ENCODE assay signal across 20 mouse cellular contexts in the genomic region with DNA sequence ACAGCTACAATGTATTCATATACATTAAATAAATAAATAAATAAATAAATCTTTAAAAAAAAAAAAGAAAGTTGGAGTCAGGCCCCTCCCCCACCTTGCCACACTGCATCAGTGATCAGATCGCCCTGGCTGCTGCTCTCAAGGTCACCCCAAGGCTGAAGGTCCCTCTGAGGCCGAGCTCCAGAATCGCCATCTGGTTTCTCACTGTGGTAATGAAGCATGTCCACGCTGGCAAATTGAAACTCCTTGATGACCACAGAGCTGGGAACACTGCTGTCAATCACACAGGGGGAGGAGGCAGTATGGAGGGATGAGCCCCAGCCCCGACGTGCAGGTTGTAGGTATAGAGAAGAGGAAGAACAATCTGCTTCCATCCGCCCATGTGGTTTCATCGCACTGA. TPM values are rescaled to one million over a fixed set of nuclear protein-coding genes. Genes with fewer than 3 reads are reported as not detected.
DNase-seq lines count a peak whose midpoint lies in the region; ATAC-seq and TF ChIP-seq lines count a peak whose summit lies in the region.
"Had no signal": no experiment of that assay in that cellular context is flagged by ENCODE, and none has a peak within 500 bp of the region (broad histone marks: within the 10 kb centered on the region; RNA-seq: fewer than 3 reads in every experiment).

No protein-coding gene starts in this region.

- H3K36me3 ChIP-seq in hindbrain, postnatal 0 days (ENCODE audit: insufficient read depth, low read length) = no peaks in the 10 kb centered on the region
- no peaks in the 10 kb centered on the region for H3K36me3 ChIP-seq in hindbrain, embryonic 14.5 days (replicated peaks; ENCODE audit: control insufficient read depth, insufficient read depth)
- H3K36me3 ChIP-seq in neural tube, embryonic 11.5 days (ENCODE audit: control insufficient read depth, insufficient read depth, low read length) = no peaks in the 10 kb centered on the region
- no peaks in the 10 kb centered on the region for H3K36me3 ChIP-seq in neural tube, embryonic 15.5 days
- H3K36me3 ChIP-seq: forebrain, embryonic 15.5 days; heart, embryonic 10.5 days; limb, embryonic 12.5 days had no signal

- H3K4me1 ChIP-seq in hindbrain, postnatal 0 days (ENCODE audit: insufficient read depth, low read length) = no peaks in the 10 kb centered on the region
- 0 out of 2 replicates have a peak, but pooled peaks cover 5% of the 10 kb centered on the region for H3K4me1 ChIP-seq in hindbrain, embryonic 14.5 days (replicated peaks; ENCODE audit: control insufficient read depth, insufficient read depth, low read length)
- no peaks in the 10 kb centered on the region for H3K4me1 ChIP-seq in neural tube, embryonic 11.5 days (ENCODE audit: control insufficient read depth, insufficient read depth, low read length)
- peaks cover 5% of the 10 kb centered on the region; the same call in 1 of the 2 replicates for H3K4me1 ChIP-seq in neural tube, embryonic 15.5 days
- H3K4me1 ChIP-seq: forebrain, embryonic 15.5 days had no signal

- H3K4me3 ChIP-seq in hindbrain, postnatal 0 days (ENCODE audit: low read length) = no peak overlapping the region
- H3K4me3 ChIP-seq in hindbrain, embryonic 14.5 days (replicated peaks; ENCODE audit: low read length) = no peak overlapping the region
- no peak overlapping the region for H3K4me3 ChIP-seq in neural tube, embryonic 11.5 days (ENCODE audit: low read depth, low read length)
- no peak overlapping the region for H3K4me3 ChIP-seq in neural tube, embryonic 15.5 days (replicated peaks)
- H3K4me3 ChIP-seq: erythroblast, embryonic 14.5 days; forebrain, embryonic 15.5 days; heart, embryonic 10.5 days; layer of hippocampus, adult 2 months; limb, embryonic 12.5 days had no signal

- peak; percentile 42 for DNase-seq in adrenal gland, postnatal 25 days
- DNase-seq in adrenal gland, adult 8-10 months = no peak
- DNase-seq in hindbrain, postnatal 0 days (ENCODE audit: low spot score) = peak; percentile 57
- no peak for DNase-seq in hindbrain, embryonic 14.5 days (ENCODE audit: low spot score)
- peak; percentile 46 for DNase-seq in neural tube, embryonic 11.5 days (ENCODE audit: low spot score)
- DNase-seq in gastrocnemius, adult 18-20 months (ENCODE audit: low spot score) = no peak
- DNase-seq: thymus, postnatal 25 days had no signal

- no peak for TF ChIP-seq CTCF in hindbrain, postnatal 0 days (IDR thresholded peaks at IDR 0.05; ENCODE audit: low read depth)

- ATAC-seq in hindbrain, postnatal 0 days = peak; percentile 55; the same call in 1 of the 2 replicates
- ATAC-seq in hindbrain, embryonic 14.5 days (ENCODE audit: low FRiP score) = no peak
- no peak for ATAC-seq in neural tube, embryonic 11.5 days (ENCODE audit: insufficient read depth, low FRiP score, low TSS enrichment)
- ATAC-seq in neural tube, embryonic 15.5 days (ENCODE audit: low FRiP score) = no peak
- peak; percentile 17; the same call in 1 of the 2 replicates for ATAC-seq in granulocyte monocyte progenitor cell, adult 5-6 weeks (replicated peaks; ENCODE audit: poor library complexity, severe bottlenecking)
- ATAC-seq: forebrain, embryonic 15.5 days; intestine, embryonic 16.5 days; lung, postnatal 0 days had no signal

- H3K27me3 ChIP-seq in hindbrain, postnatal 0 days (ENCODE audit: insufficient read depth, low read length) = no peaks in the 10 kb centered on the region
- no peaks in the 10 kb centered on the region for H3K27me3 ChIP-seq in hindbrain, embryonic 14.5 days (ENCODE audit: control insufficient read depth, insufficient read depth, low read length)
- H3K27me3 ChIP-seq in neural tube, embryonic 11.5 days (ENCODE audit: control insufficient read depth, insufficient read depth, low read length) = 0 out of 2 replicates have a peak, but pooled peaks cover 2% of the 10 kb centered on the region
- H3K27me3 ChIP-seq in neural tube, embryonic 15.5 days (replicated peaks) = no peaks in the 10 kb centered on the region
- H3K27me3 ChIP-seq: forebrain, embryonic 15.5 days had no signal

- no peak overlapping the region for H3K9ac ChIP-seq in hindbrain, postnatal 0 days (replicated peaks; ENCODE audit: low read length)
- no peak overlapping the region for H3K9ac ChIP-seq in hindbrain, embryonic 14.5 days
- no peak overlapping the region for H3K9ac ChIP-seq in neural tube, embryonic 11.5 days (ENCODE audit: low read length)
- H3K9ac ChIP-seq in neural tube, embryonic 15.5 days (replicated peaks) = no peak overlapping the region
- H3K9ac ChIP-seq: forebrain, embryonic 15.5 days; limb, embryonic 12.5 days; liver, embryonic 14.5 days had no signal

- no peaks in the 10 kb centered on the region for H3K9me3 ChIP-seq in hindbrain, postnatal 0 days (ENCODE audit: low read length)
- H3K9me3 ChIP-seq in hindbrain, embryonic 14.5 days (ENCODE audit: control insufficient read depth, low read length) = no peaks in the 10 kb centered on the region
- no peaks in the 10 kb centered on the region for H3K9me3 ChIP-seq in neural tube, embryonic 11.5 days (ENCODE audit: control insufficient read depth, low read length)
- H3K9me3 ChIP-seq in neural tube, embryonic 15.5 days (replicated peaks) = no peaks in the 10 kb centered on the region
- H3K9me3 ChIP-seq: forebrain, embryonic 15.5 days; heart, embryonic 10.5 days; limb, embryonic 12.5 days had no signal

- no peak overlapping the region for H3K4me2 ChIP-seq in hindbrain, postnatal 0 days (ENCODE audit: low read depth, low read length)
- no peak overlapping the region for H3K4me2 ChIP-seq in hindbrain, embryonic 14.5 days (replicated peaks)
- H3K4me2 ChIP-seq in neural tube, embryonic 11.5 days (ENCODE audit: low read depth) = no peak overlapping the region
- no peak overlapping the region for H3K4me2 ChIP-seq in neural tube, embryonic 15.5 days
- H3K4me2 ChIP-seq: forebrain, embryonic 15.5 days; limb, embryonic 12.5 days had no signal

- H3K27ac ChIP-seq in hindbrain, postnatal 0 days = no peak overlapping the region
- H3K27ac ChIP-seq in hindbrain, embryonic 14.5 days = no peak overlapping the region
- no peak overlapping the region for H3K27ac ChIP-seq in neural tube, embryonic 11.5 days (ENCODE audit: low read depth, low read length)
- H3K27ac ChIP-seq in neural tube, embryonic 15.5 days (replicated peaks) = no peak overlapping the region
- H3K27ac ChIP-seq: forebrain, embryonic 15.5 days; heart, embryonic 10.5 days; layer of hippocampus, adult 2 months; limb, embryonic 12.5 days; liver, embryonic 14.5 days; stomach, postnatal 0 days had no signal

- WGBS in hindbrain, postnatal 0 days = 41% methylated on average over 8 of the region's 8 CpGs
- 37% methylated on average over 8 of the region's 8 CpGs for WGBS in hindbrain, embryonic 14.5 days
- WGBS in neural tube, embryonic 11.5 days = 57% methylated on average over 8 of the region's 8 CpGs
- 48% methylated on average over 8 of the region's 8 CpGs for WGBS in neural tube, embryonic 15.5 days

RNA-seq across cellular contexts. Expression of a gene that starts 13.0 kb away (rescaled TPM):
- total RNA-seq in adrenal gland, postnatal 25 days (2021) = 15.7 and 20.1 TPM in 2 replicates
- total RNA-seq in adrenal gland, adult 8-10 months (2022) = 10 to 100 TPM; 17.3 to 27.7 (median 19.2) TPM
- 7.2 and 11.7 TPM in 2 replicates for total RNA-seq in hindbrain, postnatal 0 days (2014; rRNA removed)
- polyA plus RNA-seq in hindbrain, postnatal 0 days (2015; fragmentation: Nextera tagmentation; extraction: Ambion mirVana) = 4.7 and 5.8 TPM in 2 replicates
- 1.7 and 3.0 TPM in 2 replicates for polyA plus RNA-seq in hindbrain, embryonic 14.5 days (2014; fragmentation: Nextera tagmentation; extraction: Ambion mirVana)
- 1.5 and 2.7 TPM in 2 replicates for polyA plus RNA-seq in neural tube, embryonic 11.5 days (2014; fragmentation: Nextera tagmentation; extraction: Ambion mirVana)
- polyA plus RNA-seq in neural tube, embryonic 15.5 days (2015; fragmentation: Nextera tagmentation; extraction: Ambion mirVana) = 3.0 and 4.0 TPM in 2 replicates
- 0.19 and 2.0 TPM in 2 replicates for total RNA-seq in granulocyte monocyte progenitor cell, adult 5-6 weeks (2014; fragmentation: Nextera tagmentation)
- total RNA-seq in granulocyte monocyte progenitor cell, adult 5-6 weeks (2017) = 3.7 and 4.1 TPM in 2 replicates
- total RNA-seq in gastrocnemius, adult 18-20 months (2021) = 10 to 100 TPM in 1 of 2 experiments, 1 to 10 TPM in 1; 8.8 to 11.4 TPM

RNA-seq across cellular contexts. Expression of a gene that starts 15.3 kb away (rescaled TPM):
- total RNA-seq in adrenal gland, postnatal 25 days (2021) = not detected in 2 replicates
- total RNA-seq in adrenal gland, adult 8-10 months (2022) = under 1 TPM in 1 of 4 experiments, not detected in 3; 0.66 TPM
- 7.0 and 7.3 TPM in 2 replicates for total RNA-seq in hindbrain, postnatal 0 days (2014; rRNA removed)
- polyA plus RNA-seq in hindbrain, postnatal 0 days (2015; fragmentation: Nextera tagmentation; extraction: Ambion mirVana) = 4.5 and 5.5 TPM in 2 replicates
- 1.5 and 2.3 TPM in 2 replicates for polyA plus RNA-seq in hindbrain, embryonic 14.5 days (2014; fragmentation: Nextera tagmentation; extraction: Ambion mirVana)
- polyA plus RNA-seq in neural tube, embryonic 11.5 days (2014; fragmentation: Nextera tagmentation; extraction: Ambion mirVana) = 0.45 and 0.49 TPM in 2 replicates
- 1.3 and 2.5 TPM in 2 replicates for polyA plus RNA-seq in neural tube, embryonic 15.5 days (2015; fragmentation: Nextera tagmentation; extraction: Ambion mirVana)
- total RNA-seq in granulocyte monocyte progenitor cell, adult 5-6 weeks (2014; fragmentation: Nextera tagmentation) = not detected in 2 replicates
- total RNA-seq in granulocyte monocyte progenitor cell, adult 5-6 weeks (2017) = 0.36 TPM in 1 of 2 replicates, not detected in the other
- total RNA-seq in gastrocnemius, adult 18-20 months (2021) = not detected
- total RNA-seq: gastrocnemius, adult 8-10 months; megakaryocyte-erythroid progenitor cell, adult 5-6 weeks had no signal
- polyA plus RNA-seq: erythroblast, embryonic 14.5 days; liver, embryonic 14.5 days; lung, postnatal 0 days had no signal

RNA-seq across cellular contexts. Expression of a gene that starts 15.7 kb away (rescaled TPM):
- 1.4 and 1.5 TPM in 2 replicates for total RNA-seq in adrenal gland, postnatal 25 days (2021)
- 1 to 10 TPM in 2 of 4 experiments, under 1 TPM in 2; 0.86 to 1.8 (median 1.4) TPM for total RNA-seq in adrenal gland, adult 8-10 months (2022)
- total RNA-seq in hindbrain, postnatal 0 days (2014; rRNA removed) = 6.2 and 6.9 TPM in 2 replicates
- polyA plus RNA-seq in hindbrain, postnatal 0 days (2015; fragmentation: Nextera tagmentation; extraction: Ambion mirVana) = 9.6 and 11.9 TPM in 2 replicates
- 2.2 TPM in 2 replicates for polyA plus RNA-seq in hindbrain, embryonic 14.5 days (2014; fragmentation: Nextera tagmentation; extraction: Ambion mirVana)
- polyA plus RNA-seq in neural tube, embryonic 11.5 days (2014; fragmentation: Nextera tagmentation; extraction: Ambion mirVana) = 0.32 and 0.62 TPM in 2 replicates
- polyA plus RNA-seq in neural tube, embryonic 15.5 days (2015; fragmentation: Nextera tagmentation; extraction: Ambion mirVana) = 2.6 and 3.9 TPM in 2 replicates
- total RNA-seq in granulocyte monocyte progenitor cell, adult 5-6 weeks (2014; fragmentation: Nextera tagmentation) = not detected in 2 replicates
- total RNA-seq in granulocyte monocyte progenitor cell, adult 5-6 weeks (2017) = not detected in 2 replicates
- total RNA-seq in gastrocnemius, adult 18-20 months (2021) = not detected
- total RNA-seq: megakaryocyte-erythroid progenitor cell, adult 5-6 weeks had no signal
- polyA plus RNA-seq: erythroblast, embryonic 14.5 days had no signal

RNA-seq across cellular contexts. Expression of a gene that starts 35.3 kb away (rescaled TPM):
- 1.9 and 2.0 TPM in 2 replicates for total RNA-seq in adrenal gland, postnatal 25 days (2021)
- total RNA-seq in adrenal gland, adult 8-10 months (2022) = 1 to 10 TPM in 3 of 4 experiments, under 1 TPM in 1; 0.92 to 2.0 (median 1.1) TPM
- 1.4 TPM in 1 of 2 replicates, not detected in the other for total RNA-seq in hindbrain, postnatal 0 days (2014; rRNA removed)
- polyA plus RNA-seq in hindbrain, postnatal 0 days (2015; fragmentation: Nextera tagmentation; extraction: Ambion mirVana) = 0.18 and 0.40 TPM in 2 replicates
- 0.26 and 0.43 TPM in 2 replicates for polyA plus RNA-seq in hindbrain, embryonic 14.5 days (2014; fragmentation: Nextera tagmentation; extraction: Ambion mirVana)
- 1.2 and 1.4 TPM in 2 replicates for polyA plus RNA-seq in neural tube, embryonic 11.5 days (2014; fragmentation: Nextera tagmentation; extraction: Ambion mirVana)
- 0.20 and 6.0 TPM in 2 replicates for polyA plus RNA-seq in neural tube, embryonic 15.5 days (2015; fragmentation: Nextera tagmentation; extraction: Ambion mirVana)
- total RNA-seq in granulocyte monocyte progenitor cell, adult 5-6 weeks (2014; fragmentation: Nextera tagmentation) = 1.8 and 6.1 TPM in 2 replicates
- total RNA-seq in granulocyte monocyte progenitor cell, adult 5-6 weeks (2017) = 2.2 and 2.6 TPM in 2 replicates
- under 1 TPM; 0.12 to 0.14 TPM for total RNA-seq in gastrocnemius, adult 18-20 months (2021)

RNA-seq across cellular contexts. Expression of a gene that starts 50.0 kb away (rescaled TPM):
- 60.2 and 73.3 TPM in 2 replicates for total RNA-seq in adrenal gland, postnatal 25 days (2021)
- total RNA-seq in adrenal gland, adult 8-10 months (2022) = 10 to 100 TPM; 74.7 to 93.2 (median 83.1) TPM
- 120 and 138 TPM in 2 replicates for total RNA-seq in hindbrain, postnatal 0 days (2014; rRNA removed)
- polyA plus RNA-seq in hindbrain, postnatal 0 days (2015; fragmentation: Nextera tagmentation; extraction: Ambion mirVana) = 127 and 136 TPM in 2 replicates
- polyA plus RNA-seq in hindbrain, embryonic 14.5 days (2014; fragmentation: Nextera tagmentation; extraction: Ambion mirVana) = 119 and 121 TPM in 2 replicates
- polyA plus RNA-seq in neural tube, embryonic 11.5 days (2014; fragmentation: Nextera tagmentation; extraction: Ambion mirVana) = 79.0 and 91.0 TPM in 2 replicates
- polyA plus RNA-seq in neural tube, embryonic 15.5 days (2015; fragmentation: Nextera tagmentation; extraction: Ambion mirVana) = 115 and 117 TPM in 2 replicates
- 52.0 and 54.1 TPM in 2 replicates for total RNA-seq in granulocyte monocyte progenitor cell, adult 5-6 weeks (2014; fragmentation: Nextera tagmentation)
- total RNA-seq in granulocyte monocyte progenitor cell, adult 5-6 weeks (2017) = 16.0 and 20.0 TPM in 2 replicates
- 10 to 100 TPM; 26.8 to 26.9 TPM for total RNA-seq in gastrocnemius, adult 18-20 months (2021)

Comparison
In these comparisons a context has a peak if more than half of its experiments do, and no peak if none do; other contexts are left out.
1. DNase-seq: peak in adrenal gland, postnatal 25 days (single experiment), hindbrain, postnatal 0 days (single experiment) and neural tube, embryonic 11.5 days (single experiment); none in adrenal gland, adult 8-10 months (single experiment), hindbrain, embryonic 14.5 days (single experiment) and gastrocnemius, adult 18-20 months (single experiment).
2. ATAC-seq: peak in hindbrain, postnatal 0 days (single experiment) and granulocyte monocyte progenitor cell, adult 5-6 weeks (single experiment); none in hindbrain, embryonic 14.5 days (single experiment), neural tube, embryonic 11.5 days (single experiment) and neural tube, embryonic 15.5 days (single experiment).